Mouse (Mus musculus): ENCODE measurements at regions not wholly inside any gene's neighbourhood (a gene's known extent, or its start where the extent isn't known, plus 50 kb on each side); places are given as distances from the start of the nearest gene placed in this dataset.

DNA sequence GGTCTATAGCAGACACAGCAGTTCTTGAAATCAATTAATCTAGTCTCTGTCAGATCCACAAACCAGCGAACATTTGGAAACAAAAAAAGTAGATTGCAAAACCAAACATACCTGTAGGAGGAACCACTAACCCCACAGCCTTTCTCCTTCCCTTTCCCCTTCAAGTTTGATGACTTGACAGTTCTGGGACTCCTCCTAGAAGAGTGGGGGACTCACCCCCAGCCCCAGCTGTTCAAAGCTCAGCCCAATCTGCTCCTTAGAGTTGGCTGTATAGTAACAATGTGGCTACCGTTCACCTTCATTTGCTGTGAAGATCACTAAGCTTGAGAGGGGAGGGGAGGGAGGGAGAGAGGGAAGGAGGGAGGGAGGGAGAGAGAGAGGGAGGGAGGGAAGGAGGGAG lies 259.3 kb downstream of the Gm11361 start:
- no peak for ATAC-seq (replicated peaks; ENCODE audit: low FRiP score, low TSS enrichment, poor library complexity, severe bottlenecking)

DNA sequence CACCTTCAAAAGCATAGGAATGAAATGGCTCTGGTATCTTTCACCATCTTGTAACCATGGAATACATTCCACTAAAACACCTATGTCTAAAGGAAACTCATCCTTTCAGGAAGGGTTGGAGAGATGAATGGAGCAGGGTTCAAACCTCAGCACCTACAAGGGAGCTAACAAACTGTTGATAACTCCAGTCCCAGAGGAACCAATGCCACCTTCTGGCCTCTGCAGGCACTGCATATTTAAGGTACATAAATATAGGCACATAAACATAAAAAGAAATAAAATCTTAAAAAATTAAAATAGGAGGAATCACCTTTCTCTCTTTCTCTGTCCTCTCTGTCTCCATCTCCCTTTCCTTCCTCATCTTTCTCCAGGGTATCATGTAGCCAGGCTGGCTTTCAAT lies 256.9 kb downstream of the Gm11361 start:
- ATAC-seq (replicated peaks; ENCODE audit: low FRiP score, low TSS enrichment, poor library complexity, severe bottlenecking): peak; percentile 56; the same call in 1 of the 2 replicates

DNA sequence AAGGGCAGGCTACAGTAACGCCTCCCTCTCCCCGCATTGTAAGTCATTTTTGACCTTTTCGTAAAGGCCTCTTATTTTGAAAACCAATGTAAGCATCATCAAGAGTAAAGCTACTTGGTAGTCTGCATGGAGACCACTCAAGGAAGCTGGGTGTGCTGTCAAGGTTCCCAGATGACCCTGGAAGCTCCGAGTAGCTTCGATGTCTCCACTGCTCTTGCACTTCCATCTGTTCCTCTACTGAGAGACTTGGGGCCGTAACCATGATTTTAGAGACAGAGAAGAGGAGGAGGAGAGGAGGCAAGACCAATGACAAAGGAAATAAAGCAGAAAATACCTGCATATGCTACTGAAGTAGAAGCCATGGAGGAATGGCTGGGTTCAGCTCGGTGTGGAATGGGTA lies 256.0 kb downstream of the Gm11361 start:
- ATAC-seq (replicated peaks; ENCODE audit: low FRiP score, low TSS enrichment, poor library complexity, severe bottlenecking): no peak

DNA sequence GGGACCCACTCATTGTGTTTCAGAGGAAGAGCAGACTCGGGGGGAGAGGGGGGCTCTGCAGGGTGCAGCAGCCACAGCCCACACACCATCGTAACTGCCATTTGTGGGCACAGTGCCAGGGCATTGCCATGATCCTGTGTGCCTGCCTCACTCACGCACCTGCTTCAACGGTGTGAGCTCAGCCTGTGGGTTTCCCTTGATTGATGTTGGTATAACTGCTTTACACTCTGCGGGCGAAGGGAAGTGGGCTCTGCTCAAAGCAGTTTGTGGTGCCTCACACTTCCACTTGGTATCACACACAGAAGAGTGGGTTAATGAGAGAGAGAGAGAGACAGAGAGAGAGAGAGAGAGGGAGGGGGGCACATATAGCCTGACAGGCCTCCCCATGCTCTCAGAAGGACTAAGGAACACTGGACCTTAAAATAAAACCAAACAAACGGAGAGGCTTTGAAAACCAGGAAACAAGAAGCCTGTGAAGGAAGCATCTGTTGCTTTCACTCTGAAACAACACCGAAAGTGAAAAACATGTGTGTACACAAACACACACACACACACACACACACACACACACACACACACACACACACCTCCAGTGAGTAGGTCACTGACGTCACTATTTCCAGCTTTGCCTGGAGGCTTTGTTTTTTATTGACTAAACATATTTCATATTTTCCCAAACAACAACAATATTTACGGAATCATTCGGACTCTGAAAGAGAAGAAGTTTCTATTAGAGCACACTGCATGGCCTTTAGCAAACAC lies 255.4 kb downstream of the Gm11361 start:
- ATAC-seq (replicated peaks; ENCODE audit: low FRiP score, low TSS enrichment, poor library complexity, severe bottlenecking): peak; percentile 79

DNA sequence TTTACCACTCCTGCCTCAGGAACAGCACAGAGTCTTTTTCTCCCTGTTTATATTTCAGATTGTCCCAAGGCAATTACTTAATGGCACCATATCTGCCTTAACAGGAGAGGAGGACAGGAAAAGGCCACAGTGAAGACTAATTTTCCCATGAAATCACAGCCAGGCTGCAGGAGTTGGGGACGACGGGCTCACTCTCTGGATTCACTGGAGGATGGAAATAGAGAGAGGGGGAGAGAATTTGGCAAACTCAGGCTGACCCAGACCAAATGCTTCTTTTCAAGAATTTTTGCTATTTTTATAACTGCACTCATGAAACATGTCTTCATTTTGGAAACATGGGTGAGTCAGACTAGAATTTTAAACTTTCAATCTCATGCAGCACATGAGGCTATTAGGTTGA lies 250.9 kb downstream of the Gm11361 start:
- no peak for ATAC-seq (replicated peaks; ENCODE audit: low FRiP score, low TSS enrichment, poor library complexity, severe bottlenecking)

DNA sequence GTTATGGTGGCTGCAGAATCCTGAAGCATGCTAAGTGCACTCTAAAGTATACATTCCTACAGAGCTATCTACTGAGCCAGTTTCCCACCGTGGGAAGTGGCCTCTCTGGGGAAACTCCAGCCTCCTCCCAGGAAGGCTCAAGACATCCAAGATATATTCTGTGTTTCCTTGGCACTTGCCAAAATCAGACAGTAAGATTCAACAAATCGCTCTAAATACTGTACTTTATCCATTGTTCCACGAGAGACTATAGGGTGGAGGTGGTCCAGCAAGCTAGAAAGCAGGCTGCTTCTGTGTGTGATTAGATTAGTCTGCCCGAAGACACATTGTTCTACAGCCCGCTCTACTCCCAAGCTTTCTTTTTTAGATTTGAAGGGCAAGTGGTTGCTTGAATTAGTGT lies 250.5 kb downstream of the Gm11361 start:
- ATAC-seq (replicated peaks; ENCODE audit: low FRiP score, low TSS enrichment, poor library complexity, severe bottlenecking): no peak

DNA sequence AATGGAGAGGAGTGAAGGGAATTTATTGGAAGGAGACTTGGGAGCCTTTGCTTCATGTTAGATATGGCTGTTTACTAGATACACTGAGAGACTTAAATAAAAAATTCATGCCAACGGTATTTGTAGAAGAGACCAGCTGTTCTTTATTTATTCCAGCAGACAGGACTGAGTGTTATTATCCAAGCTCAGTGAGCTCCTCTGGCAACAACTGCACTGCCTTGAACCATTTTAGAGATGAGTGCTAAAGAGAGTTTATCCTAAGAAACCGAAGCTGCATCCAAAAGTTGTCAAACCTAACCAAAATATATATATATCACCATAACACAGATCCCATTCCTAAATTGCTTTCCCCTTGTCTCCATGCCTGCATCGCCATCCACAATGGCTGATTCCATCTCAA lies 247.0 kb downstream of the Gm11361 start:
- ATAC-seq (replicated peaks; ENCODE audit: low FRiP score, low TSS enrichment, poor library complexity, severe bottlenecking): no peak

DNA sequence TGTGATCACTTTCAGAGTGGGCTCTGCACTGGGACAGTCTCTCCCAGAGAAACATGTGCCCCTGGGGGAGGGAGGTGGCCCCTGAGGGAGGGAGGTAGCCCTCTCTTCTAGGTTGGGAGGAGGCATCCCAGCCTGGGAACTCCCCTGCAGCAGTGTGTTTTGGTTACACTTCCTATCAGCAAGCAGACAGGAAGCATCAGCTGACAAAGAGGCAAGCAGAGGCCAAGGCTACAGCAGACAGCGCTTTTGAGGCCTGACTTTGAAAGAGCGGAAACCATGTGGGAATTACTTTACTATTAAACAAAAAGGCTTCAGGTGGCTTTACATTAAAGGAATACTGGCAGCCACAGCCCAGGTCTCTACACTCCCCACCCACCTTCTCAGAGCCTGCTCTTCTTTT lies 244.8 kb downstream of the Gm11361 start:
- peak; percentile 89 for ATAC-seq (replicated peaks; ENCODE audit: low FRiP score, low TSS enrichment, poor library complexity, severe bottlenecking)

DNA sequence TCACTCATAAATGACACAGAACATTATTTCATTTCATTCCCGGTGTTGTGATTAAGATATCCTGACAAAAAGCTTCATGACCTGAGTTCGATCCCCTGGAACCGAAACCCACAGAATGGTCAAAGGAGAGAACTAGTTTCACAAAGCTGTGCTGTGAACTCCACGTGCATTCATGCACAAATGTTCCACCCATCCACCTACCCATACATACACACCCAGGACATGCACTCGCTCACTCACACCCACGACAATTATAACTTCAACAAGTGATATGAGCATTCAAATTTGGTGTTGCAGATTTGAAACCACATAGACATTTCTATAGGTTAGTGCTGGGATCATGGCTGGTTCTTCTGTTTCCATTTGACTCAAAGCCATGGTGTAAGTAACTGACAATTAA lies 243.4 kb downstream of the Gm11361 start:
- no peak for ATAC-seq (replicated peaks; ENCODE audit: low FRiP score, low TSS enrichment, poor library complexity, severe bottlenecking)

DNA sequence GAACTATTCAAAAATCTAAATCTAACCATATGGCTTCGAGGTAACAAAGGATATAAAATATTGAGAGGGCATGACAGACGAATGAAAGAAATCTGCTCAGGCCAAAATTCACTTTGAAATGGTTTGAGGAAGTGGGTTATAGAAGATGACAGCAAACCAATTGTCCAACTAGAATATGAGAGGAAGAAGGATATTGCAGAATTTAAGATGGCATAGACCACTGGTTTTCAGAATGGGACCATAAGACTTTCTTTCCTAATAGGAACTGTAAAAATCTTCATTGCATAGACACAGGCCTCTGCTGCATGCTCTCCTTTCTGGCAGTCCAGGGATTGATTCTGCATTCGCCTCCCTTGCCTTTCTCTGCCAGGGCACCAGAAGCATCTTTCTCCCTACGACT lies 240.2 kb downstream of the Gm11361 start:
- ATAC-seq (replicated peaks; ENCODE audit: low FRiP score, low TSS enrichment, poor library complexity, severe bottlenecking): no peak

DNA sequence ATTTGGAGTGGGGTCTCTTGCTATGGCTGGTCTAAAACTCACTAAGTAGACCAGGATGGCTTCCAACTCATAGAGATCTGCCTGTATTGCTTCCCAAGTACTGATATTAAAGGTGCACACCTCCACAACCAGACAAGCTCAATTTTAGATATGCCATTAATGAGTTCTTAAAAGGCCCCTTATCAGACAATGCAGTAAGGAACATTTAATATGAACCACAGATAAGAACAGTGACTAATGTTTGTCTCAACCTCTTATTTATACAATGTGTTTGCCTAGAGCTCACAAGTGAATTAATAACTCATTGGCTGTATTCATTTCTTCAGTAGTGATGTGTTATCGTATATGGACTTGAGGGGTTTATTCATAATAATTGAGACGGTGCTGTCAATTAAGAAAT lies 234.7 kb downstream of the Gm11361 start:
- 0 out of 2 replicates have a peak, but pooled peaks have one; percentile 41 for ATAC-seq (replicated peaks; ENCODE audit: low FRiP score, low TSS enrichment, poor library complexity, severe bottlenecking)

DNA sequence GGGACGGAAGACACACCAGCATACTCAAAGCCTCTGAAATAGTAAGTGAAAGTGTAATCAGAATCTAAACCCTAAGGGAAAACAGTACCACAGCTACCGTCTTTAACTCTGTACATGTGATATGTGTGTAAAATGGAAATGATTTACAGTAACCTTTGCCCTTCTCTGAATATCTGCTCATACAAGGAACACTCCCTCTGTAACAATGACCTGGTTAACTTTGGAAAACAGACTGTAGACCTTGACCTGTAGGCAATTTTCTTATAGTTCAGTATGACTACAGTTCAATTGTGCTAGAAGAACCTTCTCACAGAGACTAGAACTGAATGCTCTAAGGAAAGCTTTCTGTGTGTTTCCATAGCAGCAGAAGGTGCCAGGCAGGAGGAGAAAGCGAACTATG lies 226.4 kb downstream of the Gm11361 start:
- ATAC-seq (replicated peaks; ENCODE audit: low FRiP score, low TSS enrichment, poor library complexity, severe bottlenecking): no peak

DNA sequence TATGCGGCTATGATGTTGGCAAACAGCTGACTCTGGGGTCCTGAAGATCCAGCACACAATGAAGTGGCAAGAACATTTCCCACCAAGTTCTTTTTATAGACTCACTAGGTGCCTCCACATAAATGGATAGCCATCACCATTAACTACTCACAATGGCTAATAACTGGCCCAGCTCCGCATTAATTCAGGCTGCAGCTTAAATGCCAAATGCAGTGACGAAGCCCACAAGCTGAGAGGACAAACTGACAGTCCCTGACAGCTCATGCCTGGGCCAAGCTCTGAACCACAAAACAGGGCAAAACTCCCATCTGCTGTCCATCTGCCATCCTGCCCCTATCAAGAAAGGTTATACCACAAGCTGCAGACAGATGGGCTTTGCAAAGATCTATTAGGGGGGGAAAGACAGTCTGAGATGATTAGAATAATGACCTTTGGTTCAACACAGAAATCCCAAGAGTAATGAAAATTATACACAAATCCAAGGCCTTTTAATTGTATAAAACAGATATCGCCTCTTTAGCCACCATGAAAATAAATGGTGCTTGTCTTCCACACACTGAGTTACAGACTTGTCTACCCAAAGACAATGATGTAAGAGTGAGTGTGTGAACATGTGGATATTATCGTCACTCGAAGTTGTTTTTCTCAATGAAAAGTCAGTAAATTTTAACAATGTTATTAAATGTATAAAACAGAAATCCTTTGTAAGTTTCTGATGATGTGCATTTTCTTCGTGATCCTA lies 224.1 kb downstream of the Gm11361 start:
- ATAC-seq (replicated peaks; ENCODE audit: low FRiP score, low TSS enrichment, poor library complexity, severe bottlenecking): no peak

DNA sequence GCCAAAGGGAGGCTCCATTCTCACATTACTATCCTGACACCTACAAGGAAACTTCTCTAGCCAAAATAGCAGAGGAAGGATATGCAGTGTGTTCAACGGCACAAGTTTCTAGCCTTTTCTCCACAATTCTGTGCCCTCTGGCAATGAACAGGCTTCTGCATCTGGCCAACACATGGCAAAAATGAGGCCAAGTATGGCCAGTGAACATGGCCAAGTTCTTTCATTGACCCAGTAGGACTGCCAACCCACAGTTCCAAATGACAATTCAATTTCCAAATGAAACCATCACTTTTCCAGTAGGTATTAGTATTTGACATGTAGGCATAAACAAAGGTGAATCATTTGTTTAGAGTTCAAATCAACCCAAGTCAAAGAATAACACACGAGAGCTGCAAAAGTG lies 208.8 kb downstream of the Gm11361 start:
- ATAC-seq (replicated peaks; ENCODE audit: low FRiP score, low TSS enrichment, poor library complexity, severe bottlenecking): no peak

DNA sequence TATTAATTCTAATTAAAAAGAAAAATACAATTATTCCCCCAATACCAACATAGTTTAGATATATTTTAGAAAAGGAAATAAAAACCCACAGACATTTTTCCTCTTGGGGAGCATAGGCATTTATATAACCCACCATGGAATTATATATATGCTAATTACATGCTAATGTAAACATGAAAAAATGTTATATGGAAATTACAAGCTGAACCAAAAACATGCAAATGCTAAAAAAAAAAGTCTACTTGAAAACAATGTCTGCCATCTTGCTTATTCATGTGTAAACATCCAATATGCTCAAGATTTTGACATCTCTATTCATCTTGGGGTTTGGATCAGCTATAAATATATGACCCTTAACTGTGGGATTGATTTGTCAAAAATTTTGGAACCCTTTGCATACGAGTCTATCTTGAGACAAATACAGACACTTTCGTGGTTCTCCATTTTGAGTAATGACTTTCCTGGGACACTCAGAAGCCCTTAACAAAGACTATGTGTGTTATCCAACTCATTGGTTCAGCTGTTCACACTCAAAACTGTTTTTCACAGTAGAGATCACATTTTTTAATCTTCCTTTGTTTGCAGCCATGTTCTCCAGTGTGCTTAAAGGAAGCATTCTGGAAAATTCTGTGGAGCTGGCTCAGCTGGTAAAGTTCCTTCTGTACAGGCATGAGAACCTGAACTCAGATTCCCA lies 208.0 kb downstream of the Gm11361 start:
- no peak for ATAC-seq (replicated peaks; ENCODE audit: low FRiP score, low TSS enrichment, poor library complexity, severe bottlenecking)

DNA sequence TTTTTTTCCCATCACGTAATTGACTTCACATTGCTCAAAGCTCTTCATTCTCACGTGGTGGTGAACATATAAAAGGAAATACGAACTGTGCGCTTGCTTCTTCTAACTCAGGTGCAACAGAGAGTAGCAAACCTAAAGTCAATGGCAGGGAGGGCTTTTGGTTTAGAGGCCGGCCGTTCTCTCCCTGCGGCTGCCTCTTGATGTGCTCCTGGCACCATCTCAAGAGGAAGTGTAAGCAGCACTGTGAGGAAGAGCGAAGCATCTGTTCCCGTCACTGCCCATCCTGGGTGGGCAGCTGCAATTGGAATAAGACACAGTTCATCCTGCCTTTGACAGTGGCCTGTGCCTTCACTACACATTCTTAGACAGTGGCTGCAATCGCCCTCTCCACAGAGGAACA lies 204.0 kb downstream of the Gm11361 start:
- no peak for ATAC-seq (replicated peaks; ENCODE audit: low FRiP score, low TSS enrichment, poor library complexity, severe bottlenecking)

DNA sequence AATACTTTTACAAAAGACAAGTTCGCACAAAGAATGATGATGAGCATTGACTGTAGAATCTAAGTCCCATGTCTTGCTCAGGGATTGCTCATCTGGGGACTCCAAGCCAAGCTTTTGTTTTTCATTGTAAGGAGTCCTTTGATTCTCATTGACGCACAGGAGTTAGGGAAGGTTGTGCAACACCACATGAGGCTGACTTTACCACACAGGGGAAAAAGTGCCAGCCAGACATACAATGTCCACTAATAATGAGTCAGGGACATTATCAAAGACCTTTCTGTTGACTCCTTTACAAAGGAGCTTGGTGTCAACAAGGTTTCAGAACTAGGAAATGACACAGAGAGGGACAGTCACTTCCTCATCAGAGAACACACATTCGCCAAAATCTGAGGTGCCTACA lies 200.1 kb downstream of the Gm11361 start:
- ATAC-seq (replicated peaks; ENCODE audit: low FRiP score, low TSS enrichment, poor library complexity, severe bottlenecking): no peak

DNA sequence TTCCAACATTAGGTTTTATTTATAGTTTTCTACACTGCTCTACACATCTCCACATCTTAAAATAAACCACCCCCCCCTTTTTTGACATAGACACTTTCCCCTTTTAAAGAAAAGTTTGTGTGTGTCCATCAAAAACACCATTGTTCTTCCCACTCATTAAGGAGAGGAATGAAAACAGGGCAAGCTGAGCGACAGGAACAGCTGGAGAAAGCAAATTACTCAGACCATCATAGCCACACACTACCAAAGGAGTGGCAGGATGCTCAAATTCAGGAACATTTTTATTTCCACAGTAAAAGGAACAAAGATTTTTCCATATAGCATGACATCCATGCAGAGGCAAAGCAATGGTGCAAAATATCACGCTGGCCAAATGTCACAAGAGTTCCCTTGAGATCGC lies 198.6 kb downstream of the Gm11361 start:
- ATAC-seq (replicated peaks; ENCODE audit: low FRiP score, low TSS enrichment, poor library complexity, severe bottlenecking): no peak

DNA sequence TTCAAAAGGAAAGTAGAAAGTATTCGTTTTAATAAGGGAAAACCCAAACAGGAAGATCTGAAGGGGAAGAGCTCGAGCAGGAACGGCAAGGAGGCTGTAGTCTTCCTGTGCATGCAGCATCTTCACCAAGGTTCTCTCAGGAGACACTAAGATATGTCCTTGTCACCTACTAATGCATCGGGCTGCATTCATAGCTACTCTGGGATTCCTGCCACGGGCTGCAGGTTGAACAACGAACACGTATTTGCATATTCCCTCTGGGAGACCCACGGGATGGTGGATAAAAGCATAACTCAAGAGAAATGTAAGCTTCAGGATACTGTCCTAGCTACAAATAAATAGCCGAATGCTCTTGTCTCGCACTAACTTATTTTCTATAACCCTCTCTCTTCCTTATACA lies 197.7 kb downstream of the Gm11361 start:
- ATAC-seq (replicated peaks; ENCODE audit: low FRiP score, low TSS enrichment, poor library complexity, severe bottlenecking): no peak

DNA sequence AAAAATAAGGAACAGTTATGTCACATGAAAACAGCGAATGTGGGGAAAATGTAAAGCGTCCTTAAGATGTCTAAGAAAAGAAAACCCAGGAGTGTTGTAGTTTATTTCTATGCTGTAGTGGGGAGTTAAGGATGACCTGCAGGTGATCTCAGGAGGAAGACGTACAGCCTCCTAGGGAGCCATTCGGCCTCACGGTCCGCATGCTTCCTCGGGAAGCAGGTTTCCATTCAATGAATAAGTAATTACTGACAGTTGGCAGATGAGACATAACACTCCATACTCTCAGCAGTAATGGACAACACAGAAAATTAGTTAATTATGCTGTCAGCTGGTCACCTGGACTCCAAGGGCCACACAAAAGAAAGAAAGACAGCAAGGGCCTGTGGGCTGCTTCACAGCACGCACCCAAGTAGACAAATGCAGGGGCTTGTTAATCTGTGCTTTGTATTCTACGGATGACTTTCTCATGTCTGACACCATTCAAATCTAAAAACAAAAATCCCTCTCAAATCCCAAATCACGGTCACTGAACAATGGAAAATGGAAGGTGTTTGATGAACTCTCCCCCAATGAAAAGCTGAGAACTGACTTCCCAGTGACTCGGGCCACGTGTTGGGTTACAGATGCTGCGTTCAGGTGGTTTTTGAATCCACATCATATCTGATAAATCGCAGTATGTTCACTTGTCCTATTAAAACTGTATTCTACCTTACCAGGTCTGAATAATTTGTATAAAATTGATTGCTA lies 193.5 kb downstream of the Gm11361 start:
- no peak for ATAC-seq (replicated peaks; ENCODE audit: low FRiP score, low TSS enrichment, poor library complexity, severe bottlenecking)

Data from megakaryocyte-erythroid progenitor cell, adult 5-6 weeks (primary cell).